Mouse (Mus musculus) thymus, adult 2 months (tissue): Measurements from ENCODE around the gene Ttc7. TPM values are rescaled to one million over a fixed set of nuclear protein-coding genes. Genes with fewer than 3 reads are reported as not detected.

Experiments used
- DNase-seq: peaks from one replicate; pipeline ENCODE4 v3.0.0; 2021
- H3K27ac ChIP-seq: fragments of 200-500 bp; 2 replicates; pipeline ENCODE4 v1.5.1; 2012; ENCODE audit warnings: low read length, control low read depth; ENCODE audit not compliant: control insufficient read depth, insufficient read depth
- H3K27me3 ChIP-seq: fragments of 200-500 bp; 2 replicates; pipeline ENCODE4 v1.6.1; 2012; ENCODE audit warnings: mild to moderate bottlenecking, low read length, moderate library complexity, mixed read lengths; ENCODE audit not compliant: control insufficient read depth, insufficient read depth
- H3K36me3 ChIP-seq: fragments of 200-500 bp; 2 replicates; pipeline ENCODE4 v1.6.1; 2012; ENCODE audit warnings: mild to moderate bottlenecking, low read length, moderate library complexity; ENCODE audit not compliant: control insufficient read depth, insufficient read depth
- H3K4me1 ChIP-seq: fragments of 200-500 bp; replicated peaks from 2 replicates; pipeline ENCODE4 v1.6.1; 2012; ENCODE audit warnings: low read length; ENCODE audit not compliant: control insufficient read depth, insufficient read depth
- H3K4me3 ChIP-seq: fragments of 200-500 bp; 2 replicates; pipeline ENCODE4 v1.5.1; 2012; ENCODE audit warnings: mild to moderate bottlenecking, low read length, control low read depth, moderate library complexity; ENCODE audit not compliant: control insufficient read depth, insufficient read depth
- CTCF ChIP-seq: fragments of 200-500 bp; IDR thresholded peaks from 2 replicates; pipeline ENCODE4 v1.5.1; 2012; ENCODE audit warnings: mild to moderate bottlenecking, control low read depth, low read length, moderate library complexity, borderline replicate concordance; ENCODE audit not compliant: control insufficient read depth, poor library complexity, insufficient read depth; ENCODE audit errors: extremely low read depth
- POLR2A ChIP-seq: fragments of 200-500 bp; IDR thresholded peaks from 2 replicates; pipeline ENCODE4 v1.6.1; 2012; ENCODE audit warnings: mild to moderate bottlenecking, low read length, control low read depth, moderate library complexity; ENCODE audit not compliant: control insufficient read depth, poor library complexity, insufficient read depth; ENCODE audit errors: extremely low read depth
- WGBS: fragments of 180-500 bp; shearing (Covaris S2); methylation state at CpG from one replicate; pipeline ENCODE4 v1.1.7; 2018; 5-methylcytosine and 5-hydroxymethylcytosine counted together
- polyA plus RNA-seq: library from polyadenylated mRNA; depleted of rRNA; stranded (reverse); fragments of >200 nt; gene quantifications from 2 replicates; pipeline ENCODE4 v1.2.3, GENCODE M21; 2012

The Ttc7 gene
- polyA plus RNA-seq, 1 experiment = 93.6 TPM

GRCm38 (mm10) chr17:87328177-87328768 lies 45.6 kb downstream of the Ttc7 start:
- 89% methylated on average over 9 of the region's 9 CpGs for WGBS
- H3K4me1 ChIP-seq = peaks cover 13% of the 10 kb centered on the region
- no peak overlapping the region for H3K27ac ChIP-seq
- no peaks in the 10 kb centered on the region for H3K27me3 ChIP-seq
- DNase-seq = no peak
- no peak overlapping the region for H3K4me3 ChIP-seq
- TF ChIP-seq CTCF (no peak), POLR2A (no peak)
- H3K36me3 ChIP-seq = peaks cover 13% of the 10 kb centered on the region

- TF ChIP-seq POLR2A (no peak), CTCF (no peak)
- peaks cover 11% of the 10 kb centered on the region for H3K36me3 ChIP-seq
- no peaks in the 10 kb centered on the region for H3K27me3 ChIP-seq
- 98% methylated on average over 18 of the region's 18 CpGs for WGBS
- DNase-seq = no peak
- H3K4me1 ChIP-seq = peaks cover 13% of the 10 kb centered on the region
- H3K27ac ChIP-seq = no peak overlapping the region
- no peak overlapping the region for H3K4me3 ChIP-seq
These were observed 46.5 kb downstream of the Ttc7 start for GRCm38 (mm10) chr17:87329144-87329700.

GRCm38 (mm10) chr17:87330250-87330920 lies 47.7 kb downstream of the Ttc7 start:
- no peak for TF ChIP-seq CTCF
- TF ChIP-seq POLR2A = no peak
- H3K36me3 ChIP-seq = peaks cover 11% of the 10 kb centered on the region
- H3K27me3 ChIP-seq = no peaks in the 10 kb centered on the region
- DNase-seq = no peak
- H3K4me1 ChIP-seq = peaks cover 12% of the 10 kb centered on the region
- no peak overlapping the region for H3K27ac ChIP-seq
- no peak overlapping the region for H3K4me3 ChIP-seq
- WGBS = 77% methylated on average over 22 of the region's 22 CpGs

- TF ChIP-seq POLR2A (no peak), CTCF (no peak)
- DNase-seq = no peak
- Histone ChIP-seq H3K4me3 (no peak overlapping the region), H3K4me1 (peaks cover 8% of the 10 kb centered on the region), H3K36me3 (peaks cover 11% of the 10 kb centered on the region), H3K27me3 (no peaks in the 10 kb centered on the region), H3K27ac (no peak overlapping the region)
- 27% methylated on average over 11 of the region's 11 CpGs for WGBS
These were observed 48.2 kb downstream of the Ttc7 start for GRCm38 (mm10) chr17:87330921-87331291.

- 84% methylated on average over 11 of the region's 11 CpGs for WGBS
- DNase-seq = no peak
- Histone ChIP-seq H3K4me3 (no peak overlapping the region), H3K27ac (no peak overlapping the region), H3K4me1 (peaks cover 3% of the 10 kb centered on the region), H3K27me3 (no peaks in the 10 kb centered on the region), H3K36me3 (peaks cover 11% of the 10 kb centered on the region)
- no peak for TF ChIP-seq CTCF
- TF ChIP-seq POLR2A = no peak
These were observed 48.9 kb downstream of the Ttc7 start for GRCm38 (mm10) chr17:87331336-87332141.

GRCm38 (mm10) chr17:87332142-87332815 lies 49.6 kb downstream of the Ttc7 start:
- Histone ChIP-seq H3K27me3 (no peaks in the 10 kb centered on the region), H3K4me1 (no peaks in the 10 kb centered on the region; the same call in none of the 2 replicates), H3K36me3 (peaks cover 11% of the 10 kb centered on the region), H3K4me3 (no peak overlapping the region), H3K27ac (no peak overlapping the region)
- no peak for DNase-seq
- TF ChIP-seq POLR2A = no peak
- 85% methylated on average over 9 of the region's 9 CpGs for WGBS
